Mouse (Mus musculus) kidney, adult 2 months (tissue): Measurements from ENCODE around the gene B3gnt2. TPM values are rescaled to one million over a fixed set of nuclear protein-coding genes. Genes with fewer than 3 reads are reported as not detected.
A peak's percentile ranks its signal among the peaks of the same experiment; 100 is the strongest.

ENCODE experiments used
- DNase-seq: peaks from one replicate; pipeline ENCODE4 v3.0.0; 2021
- H3K27ac ChIP-seq: fragments of 200-500 bp; 2 replicates; pipeline ENCODE4 v1.5.1; 2012; ENCODE audit warnings: low read depth, low read length, control low read depth, inconsistent platforms; ENCODE audit not compliant: insufficient read depth
- H3K27me3 ChIP-seq: fragments of 200-500 bp; replicated peaks from 2 replicates; pipeline ENCODE4 v1.6.1; 2012; ENCODE audit warnings: mild to moderate bottlenecking, moderate library complexity, low read length, inconsistent platforms; ENCODE audit not compliant: control insufficient read depth, insufficient read depth
- H3K36me3 ChIP-seq: fragments of 200-500 bp; 2 replicates; pipeline ENCODE4 v1.6.1; 2012; ENCODE audit warnings: mild to moderate bottlenecking, moderate library complexity, low read length, inconsistent platforms; ENCODE audit not compliant: control insufficient read depth, insufficient read depth
- H3K4me1 ChIP-seq: fragments of 200-500 bp; 2 replicates; pipeline ENCODE4 v1.6.1; 2011; ENCODE audit warnings: low read length; ENCODE audit not compliant: control insufficient read depth, insufficient read depth
- H3K4me3 ChIP-seq: fragments of 200-500 bp; 2 replicates; pipeline ENCODE4 v1.5.1; 2011; ENCODE audit warnings: mild to moderate bottlenecking, low read depth, low read length, control low read depth; ENCODE audit not compliant: insufficient read depth
- CTCF ChIP-seq: fragments of 200-500 bp; conservative IDR thresholded peaks from 2 replicates; pipeline ENCODE4 v1.5.1; 2011; ENCODE audit warnings: low read depth, mild to moderate bottlenecking, control low read depth, low read length, moderate library complexity, mixed read lengths; ENCODE audit not compliant: insufficient read depth, insufficient read length
- POLR2A ChIP-seq: fragments of 200-500 bp; IDR thresholded peaks from one replicate; pipeline ENCODE4 v1.6.1; 2011; ENCODE audit warnings: low read depth, low read length, control low read depth
- WGBS: fragments of 180-500 bp; shearing (Covaris S2); methylation state at CpG from one replicate; pipeline ENCODE4 v1.1.7; 2018; 5-methylcytosine and 5-hydroxymethylcytosine counted together
- polyA plus RNA-seq: library from polyadenylated mRNA; depleted of rRNA; stranded (reverse); fragments of >200 nt; gene quantifications from 2 replicates; pipeline ENCODE4 v1.2.3, GENCODE M21; 2012

B3gnt2 gene
- polyA plus RNA-seq, 1 experiment = 21.0 TPM

- no peaks in the 10 kb centered on the region for H3K27me3 ChIP-seq
- TF ChIP-seq POLR2A (no peak), CTCF (no peak)
- H3K4me1 ChIP-seq = no peaks in the 10 kb centered on the region; the same call in 1 of the 2 replicates
- peak; percentile 49 for DNase-seq
- H3K27ac ChIP-seq = no peak overlapping the region
- WGBS = 77% methylated on average over 6 of the region's 6 CpGs
- no peak overlapping the region for H3K4me3 ChIP-seq
- no peaks in the 10 kb centered on the region; the same call in 1 of the 2 replicates for H3K36me3 ChIP-seq
Observed at GRCm38 (mm10) chr11:22826665-22827064, 34.1 kb downstream of the B3gnt2 start.

DNA sequence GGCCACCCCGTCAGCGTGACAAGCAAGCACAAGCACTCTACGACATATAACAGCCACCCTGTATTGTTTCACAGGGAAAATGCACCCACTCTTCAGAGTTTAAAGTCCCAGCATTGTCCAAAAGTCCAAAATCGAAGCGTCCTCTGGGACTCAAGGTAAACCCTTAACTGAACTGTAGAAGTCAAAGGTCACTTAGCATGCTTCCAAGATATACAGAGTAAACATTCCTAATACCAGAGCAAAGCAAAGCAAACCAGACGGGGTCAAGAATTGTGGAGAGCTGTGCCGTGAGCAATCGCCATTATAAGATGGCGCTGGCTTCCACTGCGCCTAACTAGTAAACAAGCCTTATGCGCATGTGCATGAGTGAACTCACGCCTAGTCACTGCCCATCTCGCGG lies 34.7 kb downstream of the B3gnt2 start:
- WGBS = 73% methylated on average over 14 of the region's 14 CpGs
- H3K4me1 ChIP-seq = peaks cover 3% of the 10 kb centered on the region; the same call in 1 of the 2 replicates
- H3K4me3 ChIP-seq = no peak overlapping the region
- no peaks in the 10 kb centered on the region for H3K27me3 ChIP-seq
- DNase-seq = peak; percentile 80
- H3K36me3 ChIP-seq = no peaks in the 10 kb centered on the region; the same call in 1 of the 2 replicates
- no peak overlapping the region for H3K27ac ChIP-seq
- TF ChIP-seq POLR2A (no peak), CTCF (no peak)

GRCm38 (mm10) chr11:22825548-22825947 lies 35.2 kb downstream of the B3gnt2 start:
- no peak for TF ChIP-seq POLR2A
- TF ChIP-seq CTCF = no peak
- DNase-seq = no peak
- no peaks in the 10 kb centered on the region for H3K27me3 ChIP-seq
- H3K36me3 ChIP-seq = no peaks in the 10 kb centered on the region
- H3K4me3 ChIP-seq = no peak overlapping the region
- WGBS = 96% methylated on average over 1 of the region's 1 CpGs
- H3K4me1 ChIP-seq = peaks cover 4% of the 10 kb centered on the region; the same call in 1 of the 2 replicates
- no peak overlapping the region for H3K27ac ChIP-seq

GRCm38 (mm10) chr11:22824049-22824705 lies 36.6 kb downstream of the B3gnt2 start:
- 57% methylated on average over 9 of the region's 9 CpGs for WGBS

GRCm38 (mm10) chr11:22821243-22821642 lies 39.5 kb downstream of the B3gnt2 start:
- Histone ChIP-seq H3K27ac (no peak overlapping the region), H3K36me3 (no peaks in the 10 kb centered on the region), H3K27me3 (no peaks in the 10 kb centered on the region), H3K4me1 (peaks cover 8% of the 10 kb centered on the region; the same call in 1 of the 2 replicates), H3K4me3 (no peak overlapping the region)
- TF ChIP-seq POLR2A (no peak), CTCF (no peak)
- 63% methylated on average over 3 of the region's 3 CpGs for WGBS
- no peak for DNase-seq

More at GRCm38 (mm10) chr11:22824049-22824705, 36.6 kb downstream of the B3gnt2 start:
- TF ChIP-seq CTCF (no peak), POLR2A (no peak)
- DNase-seq = peak; percentile 53
- no peaks in the 10 kb centered on the region for H3K36me3 ChIP-seq
- no peak overlapping the region for H3K27ac ChIP-seq
- H3K4me1 ChIP-seq = peaks cover 4% of the 10 kb centered on the region; the same call in 1 of the 2 replicates
- no peaks in the 10 kb centered on the region for H3K27me3 ChIP-seq
- no peak overlapping the region for H3K4me3 ChIP-seq

DNA sequence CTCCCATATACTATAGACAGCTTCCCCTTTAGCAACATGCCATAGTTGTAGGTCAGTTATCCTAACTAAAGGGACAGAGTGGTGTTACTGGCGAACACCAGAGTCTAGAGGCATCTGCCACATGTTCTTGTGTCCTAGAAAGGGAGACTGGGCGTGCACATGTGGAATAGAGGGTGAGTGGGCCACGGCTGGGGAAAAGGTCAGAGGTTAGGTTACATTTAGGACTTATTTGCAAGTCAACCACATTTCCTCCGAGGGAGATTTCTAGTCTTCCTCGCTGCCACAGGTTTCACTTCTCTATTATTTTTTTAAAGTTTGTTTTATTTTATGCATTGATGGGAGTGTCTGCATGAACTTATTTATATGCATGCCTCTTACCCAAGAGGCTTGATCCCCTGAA lies 42.4 kb downstream of the B3gnt2 start:
- H3K27me3 ChIP-seq = no peaks in the 10 kb centered on the region
- no peak for DNase-seq
- no peak overlapping the region for H3K4me3 ChIP-seq
- TF ChIP-seq CTCF (no peak), POLR2A (no peak)
- H3K36me3 ChIP-seq = no peaks in the 10 kb centered on the region
- H3K4me1 ChIP-seq = 0 out of 2 replicates have a peak, but pooled peaks cover 8% of the 10 kb centered on the region
- no peak overlapping the region for H3K27ac ChIP-seq
- 71% methylated on average over 5 of the region's 5 CpGs for WGBS

DNA sequence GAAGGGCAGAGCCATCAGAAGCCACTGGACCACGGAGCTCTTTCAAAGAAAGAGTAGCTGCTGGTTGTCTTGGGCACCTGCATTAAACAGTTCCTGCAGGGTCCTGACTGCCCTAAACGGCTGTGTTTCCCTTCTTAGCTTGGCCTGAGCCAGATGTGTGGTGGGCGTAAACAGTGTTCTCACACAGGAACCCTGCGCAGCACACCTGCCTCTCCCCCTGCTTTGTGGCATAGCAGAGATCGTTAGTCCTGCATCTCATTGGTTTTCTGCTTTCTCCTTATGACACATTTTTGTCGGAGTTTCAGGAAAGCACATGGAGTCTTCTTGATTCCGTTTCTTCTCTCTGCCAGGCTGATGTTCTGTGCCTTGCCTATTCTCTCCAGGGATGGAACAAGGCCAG lies 44.9 kb downstream of the B3gnt2 start:
- WGBS = 85% methylated on average over 7 of the region's 7 CpGs
- DNase-seq = no peak
- 0 out of 2 replicates have a peak, but pooled peaks cover 4% of the 10 kb centered on the region for H3K4me1 ChIP-seq

More for the DNA sequence above, 44.9 kb downstream of the B3gnt2 start:
- Histone ChIP-seq H3K4me3 (no peak overlapping the region), H3K36me3 (no peaks in the 10 kb centered on the region), H3K27me3 (no peaks in the 10 kb centered on the region), H3K27ac (no peak overlapping the region)
- TF ChIP-seq CTCF = no peak
- TF ChIP-seq POLR2A = no peak
